Mouse (Mus musculus): ENCODE measurements around the gene Tppp3. TPM values are rescaled to one million over a fixed set of nuclear protein-coding genes. Genes with fewer than 3 reads are reported as not detected.

The Tppp3 gene
- polyA plus RNA-seq, 1 experiment from 2014 or later = 4.8 TPM

- no peak overlapping the region for H3K27ac ChIP-seq (replicated peaks)
- H3K4me1 ChIP-seq (replicated peaks) = no peaks in the 10 kb centered on the region
- H3K27me3 ChIP-seq = peaks cover 9% of the 10 kb centered on the region; the same call in 1 of the 2 replicates
- no peaks in the 10 kb centered on the region for H3K9me3 ChIP-seq (replicated peaks)
- no peak overlapping the region for H3K4me2 ChIP-seq
- H3K4me3 ChIP-seq (replicated peaks) = no peak overlapping the region
- ATAC-seq (ENCODE audit: insufficient read depth) = no peak
- no peaks in the 10 kb centered on the region for H3K36me3 ChIP-seq (replicated peaks)
- 67% methylated on average over 3 of the region's 3 CpGs for WGBS (ENCODE audit: insufficient replicate concordance)
- no peak overlapping the region for H3K9ac ChIP-seq
Observed at GRCm38 (mm10) chr8:105484030-105484368, 12.7 kb upstream of the Tppp3 start.

GRCm38 (mm10) chr8:105483212-105484029 is 12.1 kb upstream of the Tppp3 start:
- H3K9ac ChIP-seq = no peak overlapping the region
- H3K36me3 ChIP-seq (replicated peaks) = no peaks in the 10 kb centered on the region
- H3K4me2 ChIP-seq = no peak overlapping the region
- H3K4me1 ChIP-seq (replicated peaks) = no peaks in the 10 kb centered on the region
- peaks cover 15% of the 10 kb centered on the region; the same call in 1 of the 2 replicates for H3K27me3 ChIP-seq
- ATAC-seq (ENCODE audit: insufficient read depth) = no peak
- no peaks in the 10 kb centered on the region for H3K9me3 ChIP-seq (replicated peaks)
- no peak overlapping the region for H3K27ac ChIP-seq (replicated peaks)
- H3K4me3 ChIP-seq (replicated peaks) = no peak overlapping the region
- WGBS (ENCODE audit: insufficient replicate concordance) = 52% methylated on average over 14 of the region's 14 CpGs

DNA sequence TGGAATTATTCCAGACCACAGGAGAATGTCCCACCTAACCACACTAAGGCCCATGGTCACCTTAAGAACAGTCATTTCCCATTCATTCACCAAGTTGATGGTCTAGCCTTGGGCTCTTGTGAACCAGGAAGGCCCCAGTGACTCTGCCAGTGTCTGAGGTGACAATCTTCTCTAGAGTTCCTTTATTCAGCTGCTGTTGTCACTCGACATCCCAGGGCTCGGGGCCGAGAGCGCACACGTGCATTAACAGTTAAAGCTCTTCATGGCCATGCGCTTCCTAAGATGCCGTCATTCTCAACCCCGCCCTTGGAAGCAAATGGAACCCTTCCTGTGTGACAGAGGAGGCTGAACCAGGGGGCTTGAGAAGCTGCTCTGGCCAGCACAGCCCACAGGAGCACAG is 10.8 kb upstream of the Tppp3 start:
- ATAC-seq (ENCODE audit: insufficient read depth) = no peak
- WGBS (ENCODE audit: insufficient replicate concordance) = 78% methylated on average over 8 of the region's 8 CpGs

GRCm38 (mm10) chr8:105481453-105481852 is 10.1 kb upstream of the Tppp3 start:
- Histone ChIP-seq H3K4me3 (replicated peaks) (no peak overlapping the region), H3K4me1 (replicated peaks) (0 out of 2 replicates have a peak, but pooled peaks cover 5% of the 10 kb centered on the region), H3K9me3 (replicated peaks) (no peaks in the 10 kb centered on the region), H3K9ac (no peak overlapping the region), H3K36me3 (replicated peaks) (no peaks in the 10 kb centered on the region), H3K27ac (replicated peaks) (no peak overlapping the region), H3K4me2 (no peak overlapping the region), H3K27me3 (peaks cover 30% of the 10 kb centered on the region)
- ATAC-seq (ENCODE audit: insufficient read depth) = no peak
- 63% methylated on average over 6 of the region's 6 CpGs for WGBS (ENCODE audit: insufficient replicate concordance)

More for the DNA sequence above, 10.8 kb upstream of the Tppp3 start:
- H3K36me3 ChIP-seq (replicated peaks) = no peaks in the 10 kb centered on the region
- no peak overlapping the region for H3K9ac ChIP-seq
- no peak overlapping the region for H3K4me2 ChIP-seq
- no peak overlapping the region for H3K27ac ChIP-seq (replicated peaks)
- H3K4me3 ChIP-seq (replicated peaks) = no peak overlapping the region
- no peaks in the 10 kb centered on the region for H3K9me3 ChIP-seq (replicated peaks)
- no peaks in the 10 kb centered on the region for H3K4me1 ChIP-seq (replicated peaks)
- peaks cover 25% of the 10 kb centered on the region for H3K27me3 ChIP-seq

- Histone ChIP-seq H3K4me3 (replicated peaks) (no peak overlapping the region), H3K9me3 (replicated peaks) (no peaks in the 10 kb centered on the region), H3K4me2 (no peak overlapping the region), H3K9ac (no peak overlapping the region), H3K27ac (replicated peaks) (no peak overlapping the region), H3K4me1 (replicated peaks) (0 out of 2 replicates have a peak, but pooled peaks cover 5% of the 10 kb centered on the region), H3K27me3 (peaks cover 34% of the 10 kb centered on the region), H3K36me3 (replicated peaks) (no peaks in the 10 kb centered on the region)
- no peak for ATAC-seq (ENCODE audit: insufficient read depth)
- WGBS (ENCODE audit: insufficient replicate concordance) = 24% methylated on average over 2 of the region's 2 CpGs
Observed at GRCm38 (mm10) chr8:105481013-105481412, 9.7 kb upstream of the Tppp3 start.

DNA sequence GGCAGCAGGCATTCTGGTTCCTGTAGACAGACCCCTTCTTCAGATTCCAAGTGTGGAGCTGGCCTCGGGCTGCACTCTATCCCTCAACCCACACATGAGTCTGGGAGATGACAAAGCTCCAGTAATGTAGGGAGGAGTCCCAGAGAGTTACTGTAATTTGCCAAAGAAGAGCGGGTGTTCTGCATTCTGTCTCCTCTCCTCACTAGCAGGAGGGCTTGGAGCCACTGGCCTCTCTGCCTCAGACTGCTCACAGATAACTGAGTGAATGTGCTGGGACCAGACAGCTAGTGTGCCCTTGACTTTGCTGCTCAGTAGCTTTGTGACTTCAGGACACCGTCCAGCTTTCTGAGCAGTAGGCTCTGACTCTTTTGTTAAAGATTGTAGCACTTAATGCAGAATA is 6.5 kb upstream of the Tppp3 start:
- no peak overlapping the region for H3K27ac ChIP-seq (replicated peaks)
- H3K9me3 ChIP-seq (replicated peaks) = no peaks in the 10 kb centered on the region
- 69% methylated on average over 3 of the region's 3 CpGs for WGBS (ENCODE audit: insufficient replicate concordance)
- H3K27me3 ChIP-seq = peaks cover 66% of the 10 kb centered on the region
- no peak overlapping the region for H3K4me2 ChIP-seq
- no peaks in the 10 kb centered on the region for H3K36me3 ChIP-seq (replicated peaks)
- H3K4me3 ChIP-seq (replicated peaks) = no peak overlapping the region
- ATAC-seq (ENCODE audit: insufficient read depth) = no peak
- no peak overlapping the region for H3K9ac ChIP-seq
- peaks cover 25% of the 10 kb centered on the region for H3K4me1 ChIP-seq (replicated peaks)

GRCm38 (mm10) chr8:105476628-105477413 is 5.5 kb upstream of the Tppp3 start:
- Histone ChIP-seq H3K9ac (no peak overlapping the region), H3K4me1 (replicated peaks) (peaks cover 30% of the 10 kb centered on the region), H3K4me2 (no peak overlapping the region), H3K4me3 (replicated peaks) (no peak overlapping the region), H3K9me3 (replicated peaks) (no peaks in the 10 kb centered on the region), H3K27me3 (peaks cover 76% of the 10 kb centered on the region), H3K27ac (replicated peaks) (no peak overlapping the region), H3K36me3 (replicated peaks) (no peaks in the 10 kb centered on the region)
- ATAC-seq (ENCODE audit: insufficient read depth) = no peak
- WGBS (ENCODE audit: insufficient replicate concordance) = 41% methylated on average over 25 of the region's 25 CpGs

DNA sequence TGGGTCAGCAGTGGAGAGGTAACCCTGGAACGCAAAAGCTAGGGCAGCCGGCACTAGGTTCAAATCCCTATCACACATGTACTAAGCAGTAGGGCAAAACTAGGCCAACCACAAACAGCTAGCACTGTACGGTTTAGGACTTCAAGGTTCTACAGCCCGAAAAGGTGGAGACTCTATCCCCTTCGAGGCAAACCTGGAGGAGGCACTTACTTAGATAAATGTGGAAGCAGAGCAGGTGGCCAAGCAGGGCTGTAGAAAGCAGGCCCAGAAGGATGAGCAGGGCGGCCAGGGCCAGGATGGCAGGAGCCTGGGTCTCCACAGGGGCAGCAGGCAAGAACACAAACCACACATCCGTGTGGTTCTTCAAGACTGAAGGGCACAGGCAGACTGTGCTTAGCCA is 4.8 kb upstream of the Tppp3 start:
- Histone ChIP-seq H3K4me3 (replicated peaks) (no peak overlapping the region), H3K9ac (no peak overlapping the region), H3K4me1 (replicated peaks) (peaks cover 36% of the 10 kb centered on the region), H3K27me3 (peaks cover 83% of the 10 kb centered on the region), H3K36me3 (replicated peaks) (no peaks in the 10 kb centered on the region), H3K4me2 (no peak overlapping the region), H3K9me3 (replicated peaks) (no peaks in the 10 kb centered on the region), H3K27ac (replicated peaks) (no peak overlapping the region)
- 76% methylated on average over 7 of the region's 7 CpGs for WGBS (ENCODE audit: insufficient replicate concordance)
- no peak for ATAC-seq (ENCODE audit: insufficient read depth)

GRCm38 (mm10) chr8:105475742-105476141 is 4.4 kb upstream of the Tppp3 start:
- ATAC-seq (ENCODE audit: insufficient read depth) = no peak
- Histone ChIP-seq H3K4me2 (no peak overlapping the region), H3K27ac (replicated peaks) (no peak overlapping the region), H3K9ac (no peak overlapping the region), H3K36me3 (replicated peaks) (no peaks in the 10 kb centered on the region), H3K4me1 (replicated peaks) (peaks cover 40% of the 10 kb centered on the region), H3K4me3 (replicated peaks) (no peak overlapping the region), H3K9me3 (replicated peaks) (no peaks in the 10 kb centered on the region), H3K27me3 (peaks cover 87% of the 10 kb centered on the region)
- WGBS (ENCODE audit: insufficient replicate concordance) = 80% methylated on average over 8 of the region's 8 CpGs

DNA sequence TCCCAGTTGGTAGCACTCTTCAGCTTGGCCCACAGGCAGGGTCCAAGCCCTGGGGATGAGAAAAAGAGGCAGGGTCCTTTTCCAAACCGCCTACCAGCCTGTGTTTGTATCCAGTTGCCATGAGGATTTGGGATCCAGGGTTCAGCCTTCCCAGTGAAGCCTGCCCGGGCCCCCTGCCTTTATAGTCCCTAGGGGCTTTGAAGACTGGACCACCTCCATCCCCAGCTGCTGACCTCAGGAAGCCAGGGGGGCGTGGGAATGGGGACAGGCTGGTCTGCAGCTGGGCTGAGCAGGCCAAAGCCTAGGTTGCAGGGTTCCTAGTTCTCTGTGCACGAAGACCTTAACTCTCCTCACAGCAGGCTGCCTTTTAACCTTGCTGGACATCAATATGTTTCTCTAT is 3.9 kb upstream of the Tppp3 start:
- 63% methylated on average over 4 of the region's 4 CpGs for WGBS (ENCODE audit: insufficient replicate concordance)
- Histone ChIP-seq H3K4me3 (replicated peaks) (no peak overlapping the region), H3K27ac (replicated peaks) (no peak overlapping the region), H3K27me3 (peaks cover 92% of the 10 kb centered on the region), H3K4me1 (replicated peaks) (peaks cover 45% of the 10 kb centered on the region), H3K9ac (no peak overlapping the region), H3K4me2 (no peak overlapping the region), H3K36me3 (replicated peaks) (no peaks in the 10 kb centered on the region), H3K9me3 (replicated peaks) (no peaks in the 10 kb centered on the region)
- no peak for ATAC-seq (ENCODE audit: insufficient read depth)

DNA sequence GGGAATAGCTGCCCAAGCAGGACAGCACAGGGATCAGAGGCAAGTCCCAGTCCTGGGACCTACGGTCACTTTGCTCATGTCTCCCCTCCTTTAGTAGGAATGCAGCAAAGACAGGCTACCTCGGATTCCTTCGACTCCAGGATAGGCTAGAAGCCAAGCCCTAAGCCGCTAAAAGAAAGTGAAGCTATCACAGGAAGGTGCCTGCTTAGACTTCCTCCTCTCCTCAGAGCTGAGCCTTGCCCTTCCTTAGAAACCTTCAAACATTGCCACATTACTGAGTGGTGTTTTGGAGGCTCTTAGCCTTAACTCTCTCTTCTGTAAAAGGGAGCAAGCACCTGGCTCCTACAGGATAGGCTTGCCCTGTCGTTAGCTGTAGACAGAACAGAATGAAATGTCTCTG is 3.4 kb upstream of the Tppp3 start:
- no peak for ATAC-seq (ENCODE audit: insufficient read depth)
- WGBS (ENCODE audit: insufficient replicate concordance) = 22% methylated on average over 5 of the region's 5 CpGs
- H3K9me3 ChIP-seq (replicated peaks) = no peaks in the 10 kb centered on the region
- H3K9ac ChIP-seq = no peak overlapping the region
- peaks cover 92% of the 10 kb centered on the region for H3K27me3 ChIP-seq
- H3K36me3 ChIP-seq (replicated peaks) = no peaks in the 10 kb centered on the region
- no peak overlapping the region for H3K4me2 ChIP-seq
- H3K4me1 ChIP-seq (replicated peaks) = peaks cover 51% of the 10 kb centered on the region
- no peak overlapping the region for H3K27ac ChIP-seq (replicated peaks)
- H3K4me3 ChIP-seq (replicated peaks) = no peak overlapping the region
